Mouse (Mus musculus) ES-Bruce4 (cell line): ENCODE results near the gene Fign.

ENCODE experiments used
- CTCF ChIP-seq: IDR thresholded peaks from one replicate; pipeline ENCODE4 v1.8.1; 2011; ENCODE audit warnings: low read depth, low read length
- POLR2A ChIP-seq: IDR thresholded peaks from one replicate; pipeline ENCODE4 v1.8.1; 2011; ENCODE audit warnings: low read length; ENCODE audit not compliant: insufficient read depth

GRCm38 (mm10) chr2:64075873-64076272 lies 22.0 kb downstream of the Fign start:
- TF ChIP-seq POLR2A (no peak), CTCF (no peak)
